Mouse (Mus musculus) CD4-positive, CD25-positive, alpha-beta regulatory T cell, adult 2 months (primary cell): ENCODE measurements at regions not wholly inside any gene's neighbourhood (a gene's known extent, or its start where the extent isn't known, plus 50 kb on each side); places are given as distances from the start of the nearest gene placed in this dataset.

Experiments
- DNase-seq: peaks from one replicate; pipeline ENCODE4 v3.0.0-alpha.2; 2012; ENCODE audit warnings: low read depth, low spot score

DNA sequence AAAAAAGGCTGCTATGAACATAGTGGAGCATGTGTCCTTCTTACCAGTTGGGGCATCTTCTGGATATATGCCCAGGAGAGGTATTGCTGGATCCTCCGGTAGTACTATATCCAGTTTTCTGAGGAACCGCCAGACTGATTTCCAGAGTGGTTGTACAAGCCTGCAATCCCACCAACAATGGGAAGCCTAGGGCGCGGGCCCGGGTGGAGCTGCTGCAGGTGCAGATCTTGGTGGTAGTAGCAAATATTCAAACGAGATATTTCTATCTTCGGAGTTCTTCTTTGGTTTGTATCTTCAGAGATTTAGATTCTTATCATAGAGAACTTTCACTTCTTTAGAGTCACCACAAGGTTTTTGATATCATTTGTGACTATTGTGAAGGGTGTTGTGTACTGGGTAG is 52.7 kb upstream of the Btbd35f27 start:
- peak; percentile 0 for DNase-seq
